Mouse (Mus musculus) lung, postnatal 36 days (tissue): ENCODE results near the gene 8030474K03Rik.
"Not testable (repeated sequence)": the region's sequence is repeated elsewhere in the genome, so short reads cannot be mapped to it uniquely, and the experiment has no call there.

Experiments used
- DNase-seq: peaks from one replicate; pipeline ENCODE4 v3.0.0; 2022; ENCODE audit warnings: mixed read lengths

8030474K03Rik gene

DNA sequence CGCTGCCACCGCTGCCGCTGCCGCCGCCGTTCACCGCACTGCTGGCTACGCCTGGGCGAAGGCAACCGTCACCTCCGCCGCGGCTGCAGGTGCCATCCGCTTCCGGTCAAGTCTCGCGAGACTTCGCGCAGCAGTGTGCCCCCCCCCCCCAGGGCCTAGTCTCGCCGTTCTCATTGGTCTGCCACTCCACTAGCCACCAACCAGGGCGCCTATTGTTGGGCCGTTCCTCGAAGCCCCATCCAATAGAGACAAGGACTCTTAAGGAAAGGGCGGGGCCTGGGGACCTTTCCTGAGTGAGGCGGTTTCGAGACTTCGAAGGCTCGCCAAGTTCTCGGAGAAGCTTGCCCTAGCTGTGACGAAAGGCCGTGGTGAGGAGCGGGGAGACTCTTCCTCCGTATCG is at the start of gene 8030474K03Rik, which contains the start of gene Gm4779:
8030474K03Rik (plus strand) TSS at position 315 of the 400 bp plus-strand sequence.
Gm4779 (minus strand) TSS at position 82 of the 400 bp plus-strand sequence.
- DNase-seq, result no peak

GRCm38 (mm10) chrX:101750144-101750543 is 44.3 kb upstream of the 8030474K03Rik start:
- DNase-seq, result no peak

- DNase-seq, result no peak
Measured at GRCm38 (mm10) chrX:101754478-101754877, 40.0 kb upstream of the 8030474K03Rik start.

DNA sequence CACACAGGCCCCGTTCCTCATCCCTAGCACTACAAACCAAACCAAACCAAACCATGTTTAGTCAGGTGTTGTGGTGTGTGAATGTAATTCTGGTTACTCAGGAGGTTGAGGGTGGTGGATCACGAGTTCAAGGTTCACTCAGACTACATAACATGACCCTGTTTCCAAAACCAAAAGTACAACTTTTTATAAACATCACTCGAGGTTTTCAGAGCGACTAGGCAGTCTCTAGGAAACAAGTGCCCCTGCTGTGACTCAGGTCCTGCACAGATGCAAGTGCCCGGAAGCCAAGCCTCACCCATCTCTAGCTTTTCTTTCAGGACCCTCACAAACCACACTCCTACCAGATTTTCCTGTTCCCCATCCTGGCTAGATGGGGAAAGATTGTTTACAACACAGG is 29.8 kb upstream of the 8030474K03Rik start:
- no peak for DNase-seq

DNA sequence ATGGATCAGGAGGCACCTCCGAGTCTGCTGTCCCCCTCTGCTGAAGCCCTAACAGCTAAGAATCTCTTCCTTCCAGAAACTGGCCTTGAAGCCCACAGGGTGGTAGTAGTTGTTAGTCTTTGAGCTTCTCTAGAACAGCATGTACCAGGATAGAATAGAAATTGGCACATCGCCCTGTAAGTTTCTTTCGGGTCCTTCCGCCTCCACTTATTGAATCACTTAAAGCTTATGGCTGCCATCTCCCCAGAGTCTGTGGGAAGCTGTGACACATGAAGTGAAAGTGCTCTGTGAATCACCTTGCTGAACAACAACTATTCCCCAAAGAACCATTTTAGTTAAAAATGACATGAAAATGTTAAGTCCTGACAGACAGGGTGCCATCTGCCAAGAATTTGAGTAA is 29.3 kb upstream of the 8030474K03Rik start:
- no peak for DNase-seq

- DNase-seq, result no peak
Measured at GRCm38 (mm10) chrX:101767280-101767679, 27.2 kb upstream of the 8030474K03Rik start.

DNA sequence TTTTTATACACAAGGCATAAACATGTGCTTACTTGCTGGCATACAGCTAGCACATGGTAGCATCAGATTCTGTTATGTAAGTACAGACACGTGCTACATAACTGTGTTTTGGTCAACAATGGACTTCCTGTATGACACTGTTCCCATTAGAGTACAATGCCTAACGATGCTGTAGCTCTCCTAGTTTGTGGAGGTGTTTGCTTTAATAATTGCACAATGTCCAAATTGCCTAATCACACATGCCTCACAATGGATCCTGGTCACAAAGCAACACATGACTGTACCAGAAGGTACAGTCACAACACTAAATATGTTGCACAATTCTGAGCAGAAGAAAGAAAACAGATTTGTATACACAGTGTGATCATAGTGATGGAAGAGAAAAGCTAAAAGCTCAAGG is 25.0 kb upstream of the 8030474K03Rik start:
- DNase-seq, result peak; percentile 20

- peak; percentile 28 for DNase-seq
Measured at GRCm38 (mm10) chrX:101770307-101770706, 24.1 kb upstream of the 8030474K03Rik start.

DNA sequence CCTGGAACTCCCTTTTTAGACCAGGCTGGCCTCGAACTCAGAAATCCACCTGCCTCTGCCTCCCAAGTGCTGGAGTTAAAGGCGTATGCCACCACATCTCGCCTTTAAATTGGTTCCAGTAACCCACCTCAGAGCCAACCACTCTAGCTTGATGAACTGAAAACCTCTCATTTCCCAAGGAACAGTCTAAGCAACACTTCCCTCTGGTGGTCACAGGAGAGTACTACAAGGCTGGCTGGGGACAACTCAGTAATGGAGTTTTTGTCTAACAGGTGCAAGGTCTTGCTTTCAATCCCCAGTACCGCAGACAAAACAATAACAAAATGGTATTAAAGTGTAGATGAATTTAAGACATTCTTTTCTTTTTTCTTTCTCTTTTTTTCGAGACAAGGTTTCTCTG is 22.4 kb upstream of the 8030474K03Rik start:
- DNase-seq, result peak; percentile 74

GRCm38 (mm10) chrX:101791551-101791950 is 2.9 kb upstream of the 8030474K03Rik start:
- DNase-seq, result peak; percentile 66

DNA sequence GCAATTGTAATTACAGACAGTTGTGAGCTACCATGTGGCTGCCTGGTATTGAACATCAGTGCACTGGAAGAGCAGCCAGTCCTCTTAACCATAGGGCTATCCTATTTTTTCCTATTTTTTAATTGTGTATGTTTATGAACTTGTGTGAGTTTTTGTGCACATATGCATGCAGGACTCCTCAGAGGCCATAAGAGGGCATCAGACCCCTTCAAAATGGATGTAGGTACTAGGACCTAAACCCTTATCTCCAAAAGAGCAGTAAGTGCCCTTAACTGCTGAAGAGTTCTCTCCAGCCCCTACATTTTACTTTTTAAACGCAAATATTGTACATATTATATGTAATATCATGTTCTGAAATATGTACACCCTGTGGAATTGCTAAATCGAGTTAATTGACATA is 11.1 kb downstream of the 8030474K03Rik start:
- DNase-seq, result peak; percentile 9

DNA sequence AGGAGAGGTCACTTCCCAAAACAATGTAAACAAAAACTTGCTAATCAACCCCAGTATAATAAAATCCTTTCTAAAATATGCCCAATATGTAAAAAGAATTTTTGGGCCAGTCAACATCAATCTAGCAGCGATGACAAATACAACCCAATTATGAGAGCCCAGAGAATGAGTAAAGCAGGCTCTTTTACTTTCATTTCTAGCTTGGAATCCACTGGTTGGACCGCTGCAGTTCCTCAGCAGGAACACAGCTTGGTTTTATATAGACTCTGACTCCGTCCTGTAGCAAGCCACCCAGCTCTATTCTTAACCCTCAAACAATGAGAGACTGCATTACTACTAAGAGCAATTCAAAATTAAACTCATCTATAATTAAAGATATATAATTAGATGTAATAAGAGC is 17.3 kb downstream of the 8030474K03Rik start:
- no peak for DNase-seq

- peak; percentile 25 for DNase-seq
Measured at GRCm38 (mm10) chrX:101819163-101819562, 24.7 kb downstream of the 8030474K03Rik start.

- not testable (repeated sequence) for DNase-seq
Measured at GRCm38 (mm10) chrX:101819980-101820379, 25.5 kb downstream of the 8030474K03Rik start.

DNA sequence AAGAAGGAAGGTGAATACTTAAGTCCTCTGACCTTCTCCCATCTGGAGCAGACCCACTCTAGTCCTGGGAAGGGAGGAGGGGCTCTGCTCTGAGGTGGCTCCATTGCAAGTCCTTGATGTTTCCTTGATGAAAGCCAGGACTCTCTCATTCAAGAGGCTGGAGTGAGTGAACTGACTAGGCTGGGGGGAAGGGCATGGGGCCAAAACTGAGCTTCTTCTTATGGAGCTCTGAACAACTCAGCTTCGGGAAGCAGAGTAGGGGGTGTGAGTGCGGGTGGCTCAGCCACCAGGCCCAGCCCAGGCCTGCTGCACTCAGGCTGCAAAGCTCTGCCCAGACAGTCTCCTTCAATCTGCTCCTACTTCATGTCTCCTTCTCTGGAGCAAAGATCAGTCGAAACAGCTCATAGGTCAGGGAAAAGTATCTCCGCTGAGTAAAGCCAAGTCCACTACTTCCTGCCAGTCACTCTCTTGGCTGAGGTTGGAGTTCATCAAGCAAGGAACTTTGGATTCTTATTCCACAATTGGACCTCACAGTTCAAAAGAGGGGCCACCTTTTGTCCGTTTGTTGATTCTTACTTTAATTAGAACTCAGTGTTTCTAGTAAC is 52.8 kb downstream of the 8030474K03Rik start:
- DNase-seq, result peak; percentile 4
